Mouse (Mus musculus) myocyte (in vitro differentiated cells): Measurements from ENCODE around the gene B130006D01Rik.

Experiments used
- CEBPB ChIP-seq: IDR thresholded peaks from 2 replicates; pipeline ENCODE4 v1.6.1; 2011; ENCODE audit warnings: mild to moderate bottlenecking, moderate library complexity; ENCODE audit not compliant: poor library complexity, insufficient read depth, severe bottlenecking
- E2F4 ChIP-seq: IDR thresholded peaks from one replicate; pipeline ENCODE4 v1.6.1; 2011; ENCODE audit warnings: mild to moderate bottlenecking, control low read depth, moderate library complexity; ENCODE audit not compliant: insufficient read depth
- MAX ChIP-seq: IDR thresholded peaks from one replicate; pipeline ENCODE4 v1.6.1; 2011; ENCODE audit warnings: low read depth, mild to moderate bottlenecking, control low read depth
- MYOD1 ChIP-seq, 3 experiments: IDR thresholded peaks; one replicate each; pipeline ENCODE4 v1.6.1; 2011; ENCODE audit warnings: control low read depth in 2 of 3, low read depth in 2 of 3, mild to moderate bottlenecking in 2 of 3, moderate library complexity in 1 of 3; ENCODE audit not compliant: insufficient read length in 2 of 3, control insufficient read depth in 1 of 3
- MYOG ChIP-seq, 3 experiments: IDR thresholded peaks; one replicate each; pipeline ENCODE4 v1.6.1; 2011; ENCODE audit warnings: control low read depth in 2 of 3, low read depth in 2 of 3, mild to moderate bottlenecking in 2 of 3; ENCODE audit not compliant: insufficient read length in 2 of 3, control insufficient read depth in 1 of 3, insufficient read depth in 1 of 3
- POLR2A ChIP-seq: IDR thresholded peaks from one replicate; pipeline ENCODE4 v1.6.1; 2011; ENCODE audit warnings: low read depth, mild to moderate bottlenecking, control low read depth, moderate library complexity; ENCODE audit not compliant: insufficient read length
- POLR2AphosphoS2 ChIP-seq: IDR thresholded peaks from one replicate; pipeline ENCODE4 v1.6.1; 2011; ENCODE audit warnings: low read depth, control low read depth; ENCODE audit not compliant: insufficient read length
- REST ChIP-seq: IDR thresholded peaks from one replicate; pipeline ENCODE4 v1.6.1; 2011; ENCODE audit warnings: mild to moderate bottlenecking, control low read depth, moderate library complexity; ENCODE audit not compliant: insufficient read depth, insufficient read length
- SRF ChIP-seq: IDR thresholded peaks from one replicate; pipeline ENCODE4 v1.6.1; 2011; ENCODE audit warnings: low read depth; ENCODE audit not compliant: control insufficient read depth, insufficient read length
- TCF12 ChIP-seq: IDR thresholded peaks from one replicate; pipeline ENCODE4 v1.6.1; 2011; ENCODE audit warnings: mild to moderate bottlenecking, control low read depth; ENCODE audit not compliant: poor library complexity, insufficient read depth, severe bottlenecking
- TCF3 ChIP-seq: IDR thresholded peaks from one replicate; pipeline ENCODE4 v1.6.1; 2011; ENCODE audit warnings: low read depth, control low read depth; ENCODE audit not compliant: insufficient read length
- USF1 ChIP-seq: IDR thresholded peaks from one replicate; pipeline ENCODE4 v1.6.1; 2011; ENCODE audit warnings: low read depth, mild to moderate bottlenecking, control low read depth, moderate library complexity

DNA sequence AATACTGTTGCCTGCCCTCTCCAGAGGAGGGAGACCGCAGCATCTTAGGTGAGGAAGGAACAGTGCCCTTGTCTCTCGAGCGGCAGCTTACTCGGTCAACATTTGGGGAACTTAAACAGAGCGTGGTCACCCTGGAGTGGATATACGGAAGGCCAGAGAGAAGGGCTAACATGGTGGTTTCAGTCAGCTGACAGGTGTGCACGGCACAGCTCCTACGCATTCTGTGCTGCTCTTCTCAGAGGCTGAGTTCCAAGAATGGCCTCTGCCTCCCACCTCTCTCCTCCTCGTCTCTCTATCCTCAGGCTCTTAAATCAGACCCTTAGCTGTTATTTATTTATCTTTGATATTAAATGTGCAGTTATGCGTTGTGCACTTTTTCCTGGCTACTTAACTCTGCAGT lies 41.9 kb downstream of the B130006D01Rik start:
- TF ChIP-seq MYOD1 (IDR thresholded peaks at IDR 0.05; ENCODE audit: control insufficient read depth in 1 of 3, insufficient read length in 2 of 3, low read depth in 2 of 3) (no peak), POLR2A (no peak), TCF3 (no peak), POLR2AphosphoS2 (no peak), E2F4 (no peak), CEBPB (no peak), REST (no peak), MYOG (IDR thresholded peaks at IDR 0.05; ENCODE audit: control insufficient read depth in 1 of 3, insufficient read depth in 1 of 3, insufficient read length in 2 of 3, low read depth in 2 of 3) (no peak), TCF12 (no peak), SRF (no peak), USF1 (no peak), MAX (no peak)
